In the genomic region with DNA sequence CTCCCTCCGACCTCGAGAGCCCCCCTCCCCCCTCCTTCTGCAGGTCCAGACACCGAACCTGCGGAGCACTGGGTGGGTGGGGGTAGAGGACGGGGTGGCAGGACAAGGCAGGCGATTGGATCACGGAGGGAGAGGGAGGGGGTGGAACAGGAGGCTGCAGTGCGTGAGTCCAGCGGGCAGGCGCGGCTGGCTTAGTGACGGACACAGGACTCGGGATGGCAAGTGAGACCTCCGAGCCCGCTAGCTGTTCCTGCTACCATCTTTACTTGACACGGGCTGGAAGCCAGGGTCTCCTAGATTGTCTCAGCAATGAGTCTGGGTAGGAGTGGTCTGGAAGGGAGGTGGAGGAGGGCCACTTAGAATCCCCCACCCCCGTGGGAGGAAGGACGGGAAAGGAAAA, we compare ENCODE assay signal across 10 mouse cellular contexts. TPM values are rescaled to one million over a fixed set of nuclear protein-coding genes. Genes with fewer than 3 reads are reported as not detected.
DNase-seq lines count a peak whose midpoint lies in the region; ATAC-seq and TF ChIP-seq lines count a peak whose summit lies in the region.
"Had no signal": no experiment of that assay in that cellular context is flagged by ENCODE, and none has a peak within 500 bp of the region (broad histone marks: within the 10 kb centered on the region; RNA-seq: fewer than 3 reads in every experiment).

No protein-coding gene starts in this region.

- TF ChIP-seq POLR2A in limb, embryonic 14.5 days (IDR thresholded peaks at IDR 0.05; ENCODE audit: borderline replicate concordance, extremely low read depth, insufficient read depth, insufficient read length) = no peak

- no peak for ATAC-seq in heart, embryonic 13.5 days (ENCODE audit: extremely low read depth, insufficient number of reproducible peaks, low FRiP score, low TSS enrichment)
- peak; percentile 37 for ATAC-seq in erythroblast, adult 5-6 weeks (replicated peaks; ENCODE audit: low FRiP score, poor library complexity, severe bottlenecking)
- no peak for ATAC-seq in limb, embryonic 14.5 days (ENCODE audit: low FRiP score, low read depth)

- DNase-seq in heart, adult 18-20 months = no peak
- no peak for DNase-seq in limb, embryonic 14.5 days (ENCODE audit: low spot score)
- no peak for DNase-seq in B cell, adult 2 months
- no peak for DNase-seq in lung, postnatal 25 days (ENCODE audit: low spot score)
- DNase-seq in urinary bladder, postnatal 36 days (ENCODE audit: low spot score in 2 of 2) = no peak

- TF ChIP-seq CTCF in E14TG2a.4 (conservative IDR thresholded peaks at IDR 0.05; ENCODE audit: low read length) = no peak

- H3K36me3 ChIP-seq in heart, embryonic 13.5 days = peaks cover 6% of the 10 kb centered on the region; the same call in 1 of the 2 replicates
- 0 out of 2 replicates have a peak, but pooled peaks cover 6% of the 10 kb centered on the region for H3K36me3 ChIP-seq in E14TG2a.4 (ENCODE audit: insufficient read depth, low read length)
- no peaks in the 10 kb centered on the region for H3K36me3 ChIP-seq in limb, embryonic 14.5 days (ENCODE audit: control insufficient read depth, insufficient read depth, low read length)

- 0 out of 2 replicates have a peak, but pooled peaks cover 6% of the 10 kb centered on the region for H3K9me3 ChIP-seq in heart, embryonic 13.5 days
- no peaks in the 10 kb centered on the region for H3K9me3 ChIP-seq in E14TG2a.4 (ENCODE audit: low read length)
- H3K9me3 ChIP-seq in limb, embryonic 14.5 days (ENCODE audit: control insufficient read depth, low read length) = peaks cover 8% of the 10 kb centered on the region; the same call in 1 of the 2 replicates

- peaks cover 63% of the 10 kb centered on the region for H3K27me3 ChIP-seq in heart, embryonic 13.5 days (replicated peaks)
- H3K27me3 ChIP-seq in E14TG2a.4 (ENCODE audit: insufficient read depth, low read length) = peaks cover 26% of the 10 kb centered on the region
- H3K27me3 ChIP-seq in limb, embryonic 14.5 days (ENCODE audit: control insufficient read depth, insufficient read depth, low read length) = peaks cover 52% of the 10 kb centered on the region

- peak overlapping the region; percentile 35; the same call in 1 of the 2 replicates for H3K4me3 ChIP-seq in heart, embryonic 13.5 days
- peak overlapping the region; percentile 43 for H3K4me3 ChIP-seq in E14TG2a.4 (replicated peaks; ENCODE audit: low read length)
- H3K4me3 ChIP-seq in limb, embryonic 14.5 days (replicated peaks; ENCODE audit: low read length) = 0 out of 2 replicates have a peak overlapping the region, but pooled peaks have one; percentile 6

- no peak overlapping the region for H3K9ac ChIP-seq in heart, embryonic 13.5 days
- H3K9ac ChIP-seq in limb, embryonic 14.5 days (ENCODE audit: low read depth, low read length, severe bottlenecking) = no peak overlapping the region

- H3K4me2 ChIP-seq in heart, embryonic 13.5 days = peak overlapping the region; percentile 61
- H3K4me2 ChIP-seq in limb, embryonic 14.5 days (replicated peaks; ENCODE audit: low read depth, low read length, severe bottlenecking) = 0 out of 2 replicates have a peak overlapping the region, but pooled peaks have one; percentile 3

- H3K27ac ChIP-seq in heart, embryonic 13.5 days (replicated peaks) = no peak overlapping the region
- H3K27ac ChIP-seq in limb, embryonic 14.5 days (replicated peaks; ENCODE audit: low read depth, low read length) = no peak overlapping the region

- WGBS in heart, embryonic 13.5 days = 7% methylated on average over 18 of the region's 18 CpGs
- 9% methylated on average over 18 of the region's 18 CpGs for WGBS in limb, embryonic 14.5 days

- H3K4me1 ChIP-seq in heart, embryonic 13.5 days = peaks cover 50% of the 10 kb centered on the region
- H3K4me1 ChIP-seq in E14TG2a.4 (replicated peaks; ENCODE audit: low read depth, low read length) = peaks cover 69% of the 10 kb centered on the region
- peaks cover 6% of the 10 kb centered on the region; the same call in 1 of the 2 replicates for H3K4me1 ChIP-seq in limb, embryonic 14.5 days (ENCODE audit: control insufficient read depth, insufficient read depth, low read length)

RNA-seq across cellular contexts. Expression of gene Eml2, which starts 1.8 kb away (rescaled TPM):
- polyA plus RNA-seq in heart, embryonic 13.5 days (2015; fragmentation: Nextera tagmentation; extraction: Ambion mirVana) = 15.8 and 20.6 TPM in 2 replicates
- 10 to 100 TPM; 36.7 to 38.7 TPM for total RNA-seq in heart, adult 18-20 months (2021)
- 1.5 and 2.1 TPM in 2 replicates for total RNA-seq in erythroblast, adult 5-6 weeks (2015; ENCODE audit: low replicate concordance)
- total RNA-seq in erythroblast, adult 5-6 weeks (2017; ENCODE audit: low replicate concordance) = 2.8 and 3.7 TPM in 2 replicates
- 38.5 and 49.9 TPM in 2 replicates for polyA plus RNA-seq in limb, embryonic 14.5 days (2012; rRNA removed)
- polyA plus RNA-seq in limb, embryonic 14.5 days (2014; fragmentation: Nextera tagmentation; extraction: Ambion mirVana) = 1.5 and 3.6 TPM in 2 replicates

RNA-seq across cellular contexts. Expression of gene Gipr, which starts 12.1 kb away (rescaled TPM):
- 9.9 and 14.6 TPM in 2 replicates for polyA plus RNA-seq in heart, embryonic 13.5 days (2015; fragmentation: Nextera tagmentation; extraction: Ambion mirVana)
- total RNA-seq in heart, adult 18-20 months (2021) = under 1 TPM in 1 of 2 experiments, not detected in 1; 0.13 TPM
- 0.42 TPM in 1 of 2 replicates, not detected in the other for total RNA-seq in erythroblast, adult 5-6 weeks (2015; ENCODE audit: low replicate concordance)
- total RNA-seq in erythroblast, adult 5-6 weeks (2017; ENCODE audit: low replicate concordance) = not detected in 2 replicates
- 1.1 and 1.4 TPM in 2 replicates for polyA plus RNA-seq in limb, embryonic 14.5 days (2012; rRNA removed)
- 0.32 TPM in 1 of 2 replicates, not detected in the other for polyA plus RNA-seq in limb, embryonic 14.5 days (2014; fragmentation: Nextera tagmentation; extraction: Ambion mirVana)
- total RNA-seq: liver, adult 2 months had no signal
- polyA plus RNA-seq: liver, adult 2 months had no signal

RNA-seq across cellular contexts. Expression of gene Snrpd2, which starts 28.5 kb away (rescaled TPM):
- polyA plus RNA-seq in heart, embryonic 13.5 days (2015; fragmentation: Nextera tagmentation; extraction: Ambion mirVana) = 107 and 113 TPM in 2 replicates
- 10 to 100 TPM; 60.8 to 61.3 TPM for total RNA-seq in heart, adult 18-20 months (2021)
- total RNA-seq in erythroblast, adult 5-6 weeks (2015; ENCODE audit: low replicate concordance) = 15.0 TPM in 2 replicates
- total RNA-seq in erythroblast, adult 5-6 weeks (2017; ENCODE audit: low replicate concordance) = 20.2 and 22.0 TPM in 2 replicates
- 71.9 and 151 TPM in 2 replicates for polyA plus RNA-seq in limb, embryonic 14.5 days (2012; rRNA removed)
- polyA plus RNA-seq in limb, embryonic 14.5 days (2014; fragmentation: Nextera tagmentation; extraction: Ambion mirVana) = 130 and 143 TPM in 2 replicates

RNA-seq across cellular contexts. Expression of gene Qpctl, which starts 28.9 kb away (rescaled TPM):
- 9.5 and 9.7 TPM in 2 replicates for polyA plus RNA-seq in heart, embryonic 13.5 days (2015; fragmentation: Nextera tagmentation; extraction: Ambion mirVana)
- total RNA-seq in heart, adult 18-20 months (2021) = 1 to 10 TPM; 4.0 to 4.2 TPM
- total RNA-seq in erythroblast, adult 5-6 weeks (2015; ENCODE audit: low replicate concordance) = 1.3 and 6.7 TPM in 2 replicates
- 0.70 and 1.3 TPM in 2 replicates for total RNA-seq in erythroblast, adult 5-6 weeks (2017; ENCODE audit: low replicate concordance)
- polyA plus RNA-seq in limb, embryonic 14.5 days (2012; rRNA removed) = 13.2 and 15.6 TPM in 2 replicates
- 11.1 and 12.1 TPM in 2 replicates for polyA plus RNA-seq in limb, embryonic 14.5 days (2014; fragmentation: Nextera tagmentation; extraction: Ambion mirVana)

RNA-seq across cellular contexts. Expression of gene Gpr4, which starts 34.3 kb away (rescaled TPM):
- 1.7 and 1.8 TPM in 2 replicates for polyA plus RNA-seq in heart, embryonic 13.5 days (2015; fragmentation: Nextera tagmentation; extraction: Ambion mirVana)
- total RNA-seq in heart, adult 18-20 months (2021) = 1 to 10 TPM; 5.5 to 7.1 TPM
- total RNA-seq in erythroblast, adult 5-6 weeks (2015; ENCODE audit: low replicate concordance) = 0.19 TPM in 1 of 2 replicates, not detected in the other
- not detected in 2 replicates for total RNA-seq in erythroblast, adult 5-6 weeks (2017; ENCODE audit: low replicate concordance)
- polyA plus RNA-seq in limb, embryonic 14.5 days (2012; rRNA removed) = 9.2 and 15.5 TPM in 2 replicates
- 4.0 and 4.4 TPM in 2 replicates for polyA plus RNA-seq in limb, embryonic 14.5 days (2014; fragmentation: Nextera tagmentation; extraction: Ambion mirVana)
- total RNA-seq: granulocyte monocyte progenitor cell, adult 5-6 weeks had no signal

Comparison
In these comparisons a context has a peak if more than half of its experiments do, and no peak if none do; other contexts are left out.
1. RNA of gene Eml2, which starts 1.8 kb away (total RNA-seq): 36.7 to 38.7 TPM in heart, adult 18-20 months; 1.5 to 3.7 TPM in erythroblast, adult 5-6 weeks; every median in the first group is over 4 times any median in the second.
2. Peak in every context shown above with its lines, with median percentiles within 50 percentile points of each other: H3K4me3 ChIP-seq.